Mouse (Mus musculus): ENCODE data around the gene Aig1. TPM values are rescaled to one million over a fixed set of nuclear protein-coding genes. Genes with fewer than 3 reads are reported as not detected.

The Aig1 gene
- polyA plus RNA-seq, 1 experiment from 2014 or later, result 45.4 TPM

GRCm38 (mm10) chr10:13836956-13837355 lies 31.8 kb downstream of the Aig1 start:
- Histone ChIP-seq H3K4me3 (ENCODE audit: low read length) (no peak overlapping the region), H3K4me2 (ENCODE audit: low read depth, low read length) (no peak overlapping the region), H3K36me3 (ENCODE audit: control insufficient read depth, insufficient read depth, low read length) (no peaks in the 10 kb centered on the region), H3K4me1 (replicated peaks; ENCODE audit: control insufficient read depth, insufficient read depth, low read length) (no peaks in the 10 kb centered on the region; the same call in 1 of the 2 replicates), H3K27ac (ENCODE audit: low read length) (no peak overlapping the region), H3K27me3 (ENCODE audit: control insufficient read depth, insufficient read depth, low read depth, low read length) (no peaks in the 10 kb centered on the region), H3K9ac (ENCODE audit: low read length) (no peak overlapping the region), H3K9me3 (ENCODE audit: control insufficient read depth, low read length) (no peaks in the 10 kb centered on the region)
- no peak for ATAC-seq (ENCODE audit: low read depth)
- WGBS, result 81% methylated on average over 9 of the region's 9 CpGs

- Histone ChIP-seq H3K4me3 (ENCODE audit: low read length) (no peak overlapping the region), H3K27ac (ENCODE audit: low read length) (no peak overlapping the region), H3K4me2 (ENCODE audit: low read depth, low read length) (no peak overlapping the region), H3K27me3 (ENCODE audit: control insufficient read depth, insufficient read depth, low read depth, low read length) (no peaks in the 10 kb centered on the region), H3K4me1 (replicated peaks; ENCODE audit: control insufficient read depth, insufficient read depth, low read length) (no peaks in the 10 kb centered on the region; the same call in 1 of the 2 replicates), H3K9ac (ENCODE audit: low read length) (no peak overlapping the region), H3K9me3 (ENCODE audit: control insufficient read depth, low read length) (no peaks in the 10 kb centered on the region), H3K36me3 (ENCODE audit: control insufficient read depth, insufficient read depth, low read length) (no peaks in the 10 kb centered on the region)
- ATAC-seq (ENCODE audit: low read depth), result no peak
- WGBS, result 86% methylated on average over 10 of the region's 10 CpGs
Measured at GRCm38 (mm10) chr10:13835737-13836475, 32.9 kb downstream of the Aig1 start.

- Histone ChIP-seq H3K9ac (ENCODE audit: low read length) (no peak overlapping the region), H3K9me3 (ENCODE audit: control insufficient read depth, low read length) (no peaks in the 10 kb centered on the region), H3K4me2 (ENCODE audit: low read depth, low read length) (no peak overlapping the region), H3K36me3 (ENCODE audit: control insufficient read depth, insufficient read depth, low read length) (no peaks in the 10 kb centered on the region), H3K27me3 (ENCODE audit: control insufficient read depth, insufficient read depth, low read depth, low read length) (no peaks in the 10 kb centered on the region), H3K4me1 (replicated peaks; ENCODE audit: control insufficient read depth, insufficient read depth, low read length) (no peaks in the 10 kb centered on the region; the same call in 1 of the 2 replicates), H3K4me3 (ENCODE audit: low read length) (no peak overlapping the region), H3K27ac (ENCODE audit: low read length) (no peak overlapping the region)
- WGBS, result 44% methylated on average over 7 of the region's 7 CpGs
- no peak for ATAC-seq (ENCODE audit: low read depth)
Measured at GRCm38 (mm10) chr10:13834056-13834455, 34.7 kb downstream of the Aig1 start.

GRCm38 (mm10) chr10:13833066-13833566 lies 35.7 kb downstream of the Aig1 start:
- WGBS, result 82% methylated on average over 12 of the region's 12 CpGs
- no peaks in the 10 kb centered on the region for H3K27me3 ChIP-seq (ENCODE audit: control insufficient read depth, insufficient read depth, low read depth, low read length)
- H3K36me3 ChIP-seq (ENCODE audit: control insufficient read depth, insufficient read depth, low read length), result no peaks in the 10 kb centered on the region
- H3K27ac ChIP-seq (ENCODE audit: low read length), result no peak overlapping the region
- no peak overlapping the region for H3K9ac ChIP-seq (ENCODE audit: low read length)
- no peak overlapping the region for H3K4me3 ChIP-seq (ENCODE audit: low read length)
- H3K4me2 ChIP-seq (ENCODE audit: low read depth, low read length), result no peak overlapping the region
- H3K4me1 ChIP-seq (replicated peaks; ENCODE audit: control insufficient read depth, insufficient read depth, low read length), result no peaks in the 10 kb centered on the region; the same call in 1 of the 2 replicates
- ATAC-seq (ENCODE audit: low read depth), result no peak
- no peaks in the 10 kb centered on the region; the same call in 1 of the 2 replicates for H3K9me3 ChIP-seq (ENCODE audit: control insufficient read depth, low read length)

GRCm38 (mm10) chr10:13832546-13833033 lies 36.2 kb downstream of the Aig1 start:
- no peak overlapping the region for H3K4me3 ChIP-seq (ENCODE audit: low read length)
- ATAC-seq (ENCODE audit: low read depth), result peak; percentile 57
- H3K9ac ChIP-seq (ENCODE audit: low read length), result no peak overlapping the region
- H3K27me3 ChIP-seq (ENCODE audit: control insufficient read depth, insufficient read depth, low read depth, low read length), result no peaks in the 10 kb centered on the region
- no peak overlapping the region for H3K4me2 ChIP-seq (ENCODE audit: low read depth, low read length)
- H3K36me3 ChIP-seq (ENCODE audit: control insufficient read depth, insufficient read depth, low read length), result no peaks in the 10 kb centered on the region
- H3K27ac ChIP-seq (ENCODE audit: low read length), result no peak overlapping the region
- 81% methylated on average over 7 of the region's 7 CpGs for WGBS
- no peaks in the 10 kb centered on the region; the same call in 1 of the 2 replicates for H3K9me3 ChIP-seq (ENCODE audit: control insufficient read depth, low read length)
- H3K4me1 ChIP-seq (replicated peaks; ENCODE audit: control insufficient read depth, insufficient read depth, low read length), result no peaks in the 10 kb centered on the region; the same call in 1 of the 2 replicates

- no peaks in the 10 kb centered on the region; the same call in 1 of the 2 replicates for H3K9me3 ChIP-seq (ENCODE audit: control insufficient read depth, low read length)
- no peaks in the 10 kb centered on the region for H3K4me1 ChIP-seq (replicated peaks; ENCODE audit: control insufficient read depth, insufficient read depth, low read length)
- no peak overlapping the region for H3K4me3 ChIP-seq (ENCODE audit: low read length)
- no peak overlapping the region for H3K4me2 ChIP-seq (ENCODE audit: low read depth, low read length)
- no peak overlapping the region for H3K9ac ChIP-seq (ENCODE audit: low read length)
- H3K27ac ChIP-seq (ENCODE audit: low read length), result no peak overlapping the region
- no peak for ATAC-seq (ENCODE audit: low read depth)
- no peaks in the 10 kb centered on the region for H3K36me3 ChIP-seq (ENCODE audit: control insufficient read depth, insufficient read depth, low read length)
- no peaks in the 10 kb centered on the region for H3K27me3 ChIP-seq (ENCODE audit: control insufficient read depth, insufficient read depth, low read depth, low read length)
- WGBS, result 95% methylated on average over 8 of the region's 8 CpGs
Measured at GRCm38 (mm10) chr10:13827150-13827549, 41.6 kb downstream of the Aig1 start.

- Histone ChIP-seq H3K27me3 (ENCODE audit: control insufficient read depth, insufficient read depth, low read depth, low read length) (no peaks in the 10 kb centered on the region), H3K36me3 (ENCODE audit: control insufficient read depth, insufficient read depth, low read length) (no peaks in the 10 kb centered on the region), H3K9me3 (ENCODE audit: control insufficient read depth, low read length) (no peaks in the 10 kb centered on the region), H3K4me1 (replicated peaks; ENCODE audit: control insufficient read depth, insufficient read depth, low read length) (no peaks in the 10 kb centered on the region), H3K4me3 (ENCODE audit: low read length) (no peak overlapping the region), H3K4me2 (ENCODE audit: low read depth, low read length) (no peak overlapping the region), H3K27ac (ENCODE audit: low read length) (no peak overlapping the region), H3K9ac (ENCODE audit: low read length) (no peak overlapping the region)
- 92% methylated on average over 5 of the region's 5 CpGs for WGBS
- ATAC-seq (ENCODE audit: low read depth), result no peak
Measured at GRCm38 (mm10) chr10:13813591-13813990, 55.2 kb downstream of the Aig1 start.

- ATAC-seq (ENCODE audit: low read depth), result no peak
- Histone ChIP-seq H3K36me3 (ENCODE audit: control insufficient read depth, insufficient read depth, low read length) (no peaks in the 10 kb centered on the region), H3K9ac (ENCODE audit: low read length) (no peak overlapping the region), H3K27me3 (ENCODE audit: control insufficient read depth, insufficient read depth, low read depth, low read length) (no peaks in the 10 kb centered on the region), H3K9me3 (ENCODE audit: control insufficient read depth, low read length) (no peaks in the 10 kb centered on the region), H3K4me3 (ENCODE audit: low read length) (no peak overlapping the region), H3K27ac (ENCODE audit: low read length) (no peak overlapping the region), H3K4me1 (replicated peaks; ENCODE audit: control insufficient read depth, insufficient read depth, low read length) (no peaks in the 10 kb centered on the region), H3K4me2 (ENCODE audit: low read depth, low read length) (no peak overlapping the region)
- WGBS, result 72% methylated on average over 1 of the region's 1 CpGs
Measured at GRCm38 (mm10) chr10:13808291-13808690, 60.5 kb downstream of the Aig1 start.

GRCm38 (mm10) chr10:13806806-13807205 lies 62.0 kb downstream of the Aig1 start:
- H3K27me3 ChIP-seq (ENCODE audit: control insufficient read depth, insufficient read depth, low read depth, low read length), result no peaks in the 10 kb centered on the region
- no peaks in the 10 kb centered on the region for H3K36me3 ChIP-seq (ENCODE audit: control insufficient read depth, insufficient read depth, low read length)
- no peak overlapping the region for H3K4me2 ChIP-seq (ENCODE audit: low read depth, low read length)
- H3K4me3 ChIP-seq (ENCODE audit: low read length), result no peak overlapping the region
- no peaks in the 10 kb centered on the region for H3K9me3 ChIP-seq (ENCODE audit: control insufficient read depth, low read length)
- H3K4me1 ChIP-seq (replicated peaks; ENCODE audit: control insufficient read depth, insufficient read depth, low read length), result no peaks in the 10 kb centered on the region
- H3K27ac ChIP-seq (ENCODE audit: low read length), result no peak overlapping the region
- H3K9ac ChIP-seq (ENCODE audit: low read length), result no peak overlapping the region
- no peak for ATAC-seq (ENCODE audit: low read depth)
